Mouse (Mus musculus) spleen, embryonic (tissue): ENCODE data around the gene Bad.
"Not testable (repeated sequence)": the region's sequence is repeated elsewhere in the genome, so short reads cannot be mapped to it uniquely, and the experiment has no call there.

Source experiments
- CTCF ChIA-PET: fragments of 350-600 bp; sonication (Branson Sonifier 250); formaldehyde crosslinking; loops from one replicate; lab custom pipeline; 2022; lab: Charles Lee

Bad gene

GRCm38 (mm10) chr19:6980381-6981093, 38.9 kb downstream of the Bad start, which contains the start of gene Fkbp2:
Gene Fkbp2 (minus strand): TSS chr19:6980501.
- CTCF ChIA-PET: interaction anchor here (0.8 kb wide), 1 partner anchor 7 kb away, joined by 3 read pairs; the partner anchor contains the start of gene Vegfb

GRCm38 (mm10) chr19:6981465-6981864, 39.8 kb downstream of the Bad start:
- CTCF ChIA-PET: no interaction called here

GRCm38 (mm10) chr19:6983621-6984020, 42.0 kb downstream of the Bad start:
- CTCF ChIA-PET: no interaction called here

- CTCF ChIA-PET: interaction anchor here (1.2 kb wide), 1 partner anchor 9 kb away, joined by 4 read pairs; no protein-coding TSS in a partner anchor
These were observed 43.6 kb downstream of the Bad start for GRCm38 (mm10) chr19:6985300-6985699.

- CTCF ChIA-PET: no interaction called here
These were observed 44.5 kb downstream of the Bad start for GRCm38 (mm10) chr19:6985951-6986708.

- CTCF ChIA-PET: interaction anchor here (0.7 kb wide), 2 partner anchors 7 to 10 kb away, joined by 3 read pairs; no protein-coding TSS in a partner anchor
These were observed 45.6 kb downstream of the Bad start, which contains the start of gene Vegfb for GRCm38 (mm10) chr19:6987061-6987903. Gene Vegfb (minus strand): TSS chr19:6987651.

- CTCF ChIA-PET: interaction anchor here (0.7 kb wide), 2 partner anchors 8 to 11 kb away, joined by 3 read pairs; no protein-coding TSS in a partner anchor
These were observed 46.2 kb downstream of the Bad start for GRCm38 (mm10) chr19:6987904-6988285.

GRCm38 (mm10) chr19:6989251-6989650, 47.6 kb downstream of the Bad start:
- CTCF ChIA-PET: interaction anchor here (0.6 kb wide), 2 partner anchors 8 to 356 kb away, joined by 3 to 4 read pairs; no protein-coding TSS in a partner anchor

- CTCF ChIA-PET: no interaction called here
These were observed 49.1 kb downstream of the Bad start for GRCm38 (mm10) chr19:6990712-6991111.

GRCm38 (mm10) chr19:6991166-6991565, 49.5 kb downstream of the Bad start:
- CTCF ChIA-PET: not testable (repeated sequence)

- CTCF ChIA-PET: no interaction called here
These were observed 50.6 kb downstream of the Bad start, which contains the start of gene Dnajc4 for GRCm38 (mm10) chr19:6992011-6992858. Gene Dnajc4 (minus strand): TSS chr19:6992572.

- CTCF ChIA-PET: no interaction called here
These were observed 51.5 kb downstream of the Bad start for GRCm38 (mm10) chr19:6993011-6993770.

- CTCF ChIA-PET: interaction anchor here (1.0 kb wide), 1 partner anchor 9 kb away, joined by 4 read pairs; no protein-coding TSS in a partner anchor
These were observed 52.3 kb downstream of the Bad start for GRCm38 (mm10) chr19:6994002-6994401.

GRCm38 (mm10) chr19:6994489-6994888, 52.8 kb downstream of the Bad start:
- CTCF ChIA-PET: interaction anchor here (1.0 kb wide), 1 partner anchor 9 kb away, joined by 4 read pairs; no protein-coding TSS in a partner anchor

- CTCF ChIA-PET: interaction anchor here (0.5 kb wide), 2 partner anchors 25 to 126 kb away, joined by 3 to 12 read pairs; no protein-coding TSS in a partner anchor
These were observed 53.8 kb downstream of the Bad start for GRCm38 (mm10) chr19:6995255-6995991.

GRCm38 (mm10) chr19:6996006-6996405, 54.3 kb downstream of the Bad start, which contains the start of the genes Nudt22 and Trpt1:
Gene Nudt22 (minus strand): TSS chr19:6996117.
Gene Trpt1 (plus strand): TSS chr19:6996131.
- CTCF ChIA-PET: interaction anchor here (0.5 kb wide), 2 partner anchors 25 to 127 kb away, joined by 3 to 12 read pairs; no protein-coding TSS in a partner anchor

- CTCF ChIA-PET: interaction anchor here (0.5 to 0.6 kb wide), 2 partner anchors 9 to 947 kb away, joined by 4 to 6 read pairs; no protein-coding TSS in a partner anchor
These were observed 56.1 kb downstream of the Bad start for GRCm38 (mm10) chr19:6997721-6998290.
